11 mouse cellular contexts compared by ENCODE assay signal in the genomic region with DNA sequence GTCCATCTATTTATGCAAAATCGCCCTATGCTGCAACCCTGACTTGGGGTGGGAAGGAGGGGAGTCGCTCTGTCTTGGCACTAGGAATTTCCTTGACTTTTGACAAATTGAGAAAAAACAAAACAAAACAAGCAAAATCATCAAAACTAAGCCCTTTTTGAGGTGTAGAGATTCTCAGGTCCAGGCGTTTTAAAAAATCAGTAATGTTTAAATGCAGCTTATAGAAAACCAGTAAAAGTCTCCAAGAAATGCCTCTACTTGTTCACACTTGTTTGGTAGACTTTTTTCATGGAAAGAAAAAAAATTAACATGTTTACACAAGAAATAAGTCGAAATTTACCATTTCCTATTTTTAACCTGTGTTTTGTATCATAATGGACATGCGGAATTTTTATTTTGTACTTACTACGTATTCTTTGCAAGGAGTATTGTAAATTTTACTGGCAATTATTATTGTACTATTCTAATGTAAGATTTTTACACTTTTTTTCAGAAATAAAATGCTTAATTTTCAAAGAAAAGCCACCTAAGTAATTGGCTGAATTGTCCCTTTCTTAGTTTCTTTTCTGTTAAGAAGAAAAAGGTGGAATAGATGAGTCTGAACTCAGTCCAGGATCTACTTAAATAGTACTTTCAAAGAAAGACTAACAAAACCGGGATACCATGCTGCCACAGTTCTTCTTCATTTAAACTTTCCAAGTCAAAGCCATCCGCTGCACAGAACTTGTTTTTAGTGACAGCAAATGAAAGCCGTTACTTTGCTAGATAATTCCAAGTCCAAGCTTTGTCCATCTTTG. TPM values are rescaled to one million over a fixed set of nuclear protein-coding genes. Genes with fewer than 3 reads are reported as not detected.
DNase-seq lines count a peak whose midpoint lies in the region; ATAC-seq and TF ChIP-seq lines count a peak whose summit lies in the region.
"Had no signal": no experiment of that assay in that cellular context is flagged by ENCODE, and none has a peak within 500 bp of the region (broad histone marks: within the 10 kb centered on the region; RNA-seq: fewer than 3 reads in every experiment).

No protein-coding gene starts in this region.

- H3K9ac ChIP-seq in hindbrain, embryonic 11.5 days (ENCODE audit: low read depth, low read length) = no peak overlapping the region; the same call in 1 of the 2 replicates
- H3K9ac ChIP-seq in midbrain, embryonic 12.5 days (replicated peaks) = peak overlapping the region; percentile 63

- WGBS in hindbrain, embryonic 11.5 days = 3% methylated on average over 9 of the region's 9 CpGs
- WGBS in midbrain, embryonic 12.5 days = 4% methylated on average over 9 of the region's 9 CpGs

- H3K4me3 ChIP-seq in gastrocnemius, adult 2 months = peak overlapping the region; percentile 72
- H3K4me3 ChIP-seq in hindbrain, embryonic 11.5 days (ENCODE audit: low read depth, low read length) = peak overlapping the region; percentile 46
- peak overlapping the region; percentile 52 for H3K4me3 ChIP-seq in midbrain, embryonic 12.5 days

- no peaks in the 10 kb centered on the region for H3K9me3 ChIP-seq in hindbrain, embryonic 11.5 days (ENCODE audit: control insufficient read depth, low read length)
- no peaks in the 10 kb centered on the region for H3K9me3 ChIP-seq in midbrain, embryonic 12.5 days

- DNase-seq in gastrocnemius, adult 2 months = no peak
- DNase-seq in gastrocnemius, adult 8-10 months (ENCODE audit: low spot score in 2 of 2) = no peak
- peak; percentile 66 for DNase-seq in brain, embryonic 14.5 days (ENCODE audit: low read depth)
- DNase-seq in hindbrain, embryonic 11.5 days (ENCODE audit: low spot score) = peak; percentile 51
- no peak for DNase-seq in cerebellum, adult 9-11 months
- DNase-seq in cerebellum, adult 8-10 months = no peak
- no peak for DNase-seq in left cerebral cortex, adult 9 months (ENCODE audit: low spot score in 2 of 2)
- DNase-seq: cerebellum, adult 2 months; right cerebral cortex, postnatal 25 days had no signal

- no peaks in the 10 kb centered on the region for H3K36me3 ChIP-seq in hindbrain, embryonic 11.5 days (ENCODE audit: control insufficient read depth, insufficient read depth, low read length)
- H3K36me3 ChIP-seq in midbrain, embryonic 12.5 days = no peaks in the 10 kb centered on the region

- no peak for TF ChIP-seq CTCF in gastrocnemius, adult 2 months (IDR thresholded peaks at IDR 0.05)
- no peak for TF ChIP-seq CTCF in brain, embryonic 14.5 days (IDR thresholded peaks at IDR 0.05; ENCODE audit: borderline replicate concordance, extremely low read depth, insufficient read depth, insufficient read length)

- H3K27ac ChIP-seq in gastrocnemius, adult 2 months = no peak overlapping the region
- H3K27ac ChIP-seq in hindbrain, embryonic 11.5 days (ENCODE audit: low read depth, low read length) = no peak overlapping the region
- no peak overlapping the region for H3K27ac ChIP-seq in midbrain, embryonic 12.5 days (replicated peaks)
- H3K27ac ChIP-seq: macrophage had no signal

- peaks cover 81% of the 10 kb centered on the region for H3K27me3 ChIP-seq in hindbrain, embryonic 11.5 days (ENCODE audit: control insufficient read depth, insufficient read depth, low read length)
- H3K27me3 ChIP-seq in midbrain, embryonic 12.5 days = peaks cover 87% of the 10 kb centered on the region

- H3K4me1 ChIP-seq in hindbrain, embryonic 11.5 days (replicated peaks; ENCODE audit: control insufficient read depth, insufficient read depth, low read length) = peaks cover 15% of the 10 kb centered on the region
- H3K4me1 ChIP-seq in midbrain, embryonic 12.5 days = peaks cover 32% of the 10 kb centered on the region

- no peak for ATAC-seq in hindbrain, embryonic 11.5 days (ENCODE audit: low FRiP score)
- no peak for ATAC-seq in midbrain, embryonic 12.5 days (ENCODE audit: low FRiP score, low read depth)

- no peak for TF ChIP-seq POLR2A in brain, embryonic 14.5 days (IDR thresholded peaks at IDR 0.05; ENCODE audit: borderline replicate concordance, extremely low read depth, insufficient read depth, insufficient read length, poor library complexity, severe bottlenecking)

- intact Hi-C loops in gastrocnemius, adult 2 months (cut with DNase I) = loop anchor here (10.0 kb wide), 1 partner anchor 148 kb away; no protein-coding TSS in a partner anchor

- peak overlapping the region; percentile 74 for H3K4me2 ChIP-seq in hindbrain, embryonic 11.5 days (replicated peaks; ENCODE audit: low read depth, low read length)
- H3K4me2 ChIP-seq in midbrain, embryonic 12.5 days (replicated peaks) = peak overlapping the region; percentile 71

RNA-seq across cellular contexts. Expression of a gene that starts 2.3 kb away (rescaled TPM):
- total RNA-seq in gastrocnemius, adult 2 months (2021) = under 1 TPM in 1 of 2 experiments, not detected in 1; 0.05 TPM
- under 1 TPM in 1 of 4 experiments, not detected in 3; 0.11 TPM for total RNA-seq in gastrocnemius, adult 8-10 months (2022)
- 2.5 and 3.2 TPM in 2 replicates for polyA plus RNA-seq in brain, embryonic 14.5 days (2012; rRNA removed)
- 4.6 and 5.0 TPM in 2 replicates for polyA plus RNA-seq in hindbrain, embryonic 11.5 days (2014; fragmentation: Nextera tagmentation; extraction: Ambion mirVana)
- polyA plus RNA-seq in midbrain, embryonic 12.5 days (2016; fragmentation: Nextera tagmentation; extraction: Ambion mirVana) = 5.2 and 6.0 TPM in 2 replicates
- polyA plus RNA-seq: macrophage had no signal

RNA-seq across cellular contexts. Expression of a gene that starts 39.6 kb away (rescaled TPM):
- total RNA-seq in gastrocnemius, adult 2 months (2021) = 100 to 1,000 TPM; 221 to 236 TPM
- 100 to 1,000 TPM; 208 to 239 (median 210) TPM for total RNA-seq in gastrocnemius, adult 8-10 months (2022)
- 459 and 601 TPM in 2 replicates for polyA plus RNA-seq in brain, embryonic 14.5 days (2012; rRNA removed)
- 784 and 800 TPM in 2 replicates for polyA plus RNA-seq in hindbrain, embryonic 11.5 days (2014; fragmentation: Nextera tagmentation; extraction: Ambion mirVana)
- 628 and 633 TPM in 2 replicates for polyA plus RNA-seq in midbrain, embryonic 12.5 days (2016; fragmentation: Nextera tagmentation; extraction: Ambion mirVana)

Comparison
In these comparisons a context has a peak if more than half of its experiments do, and no peak if none do; other contexts are left out.
1. DNase-seq: peak in brain, embryonic 14.5 days (single experiment) and hindbrain, embryonic 11.5 days (single experiment); none in gastrocnemius, adult 2 months (single experiment), gastrocnemius, adult 8-10 months (0 of 2), cerebellum, adult 9-11 months (single experiment), cerebellum, adult 8-10 months (single experiment) and left cerebral cortex, adult 9 months (0 of 2).
2. Peak in every context shown above with its lines, with median percentiles within 50 percentile points of each other: H3K4me3 ChIP-seq.